ENCODE assay signal across 21 mouse cellular contexts in genomic region chr2:169641547-169641946, GRCm38 (mm10). TPM values are rescaled to one million over a fixed set of nuclear protein-coding genes. Genes with fewer than 3 reads are reported as not detected.
DNase-seq lines count a peak whose midpoint lies in the region; ATAC-seq and TF ChIP-seq lines count a peak whose summit lies in the region.
"Had no signal": no experiment of that assay in that cellular context is flagged by ENCODE, and none has a peak within 500 bp of the region (broad histone marks: within the 10 kb centered on the region; RNA-seq: fewer than 3 reads in every experiment).

No protein-coding gene starts in this region.

- H3K27me3 ChIP-seq in lung, embryonic 15.5 days = no peaks in the 10 kb centered on the region
- no peaks in the 10 kb centered on the region for H3K27me3 ChIP-seq in hindbrain, embryonic 16.5 days (replicated peaks; ENCODE audit: control insufficient read depth, insufficient read depth, low read length)
- H3K27me3 ChIP-seq in midbrain, postnatal 0 days (ENCODE audit: insufficient read depth, low read length) = no peaks in the 10 kb centered on the region
- H3K27me3 ChIP-seq: forebrain, embryonic 15.5 days had no signal

- H3K27ac ChIP-seq in lung, embryonic 15.5 days = no peak overlapping the region
- no peak overlapping the region for H3K27ac ChIP-seq in hindbrain, embryonic 16.5 days (ENCODE audit: low read depth, low read length)
- H3K27ac ChIP-seq in midbrain, postnatal 0 days (ENCODE audit: low read depth, low read length) = no peak overlapping the region
- H3K27ac ChIP-seq: forebrain, embryonic 15.5 days; heart, embryonic 10.5 days had no signal

- no peak for DNase-seq in frontal cortex, postnatal 10 days (ENCODE audit: low spot score in 2 of 2)
- DNase-seq in lung, postnatal 36 days = no peak
- DNase-seq in midbrain, postnatal 0 days (ENCODE audit: low spot score) = no peak
- no peak for DNase-seq in adipocyte (ENCODE audit: low spot score)
- DNase-seq: adrenal gland, postnatal 10 days; cerebellum, adult 11 months; embryo, embryonic 11 days; kidney, adult 18-20 months; liver; right cerebral cortex, postnatal 25 days; thymus, adult 18-20 months had no signal

- WGBS in lung, embryonic 15.5 days = 27% methylated on average over 14 of the region's 14 CpGs
- 58% methylated on average over 14 of the region's 14 CpGs for WGBS in hindbrain, embryonic 16.5 days
- WGBS in midbrain, postnatal 0 days = 40% methylated on average over 14 of the region's 14 CpGs

- peak overlapping the region; percentile 16; the same call in 1 of the 2 replicates for H3K4me2 ChIP-seq in lung, embryonic 15.5 days
- H3K4me2 ChIP-seq in hindbrain, embryonic 16.5 days (ENCODE audit: low read length) = peak overlapping the region; percentile 27; the same call in 1 of the 2 replicates
- H3K4me2 ChIP-seq in midbrain, postnatal 0 days (ENCODE audit: low read depth, low read length, poor library complexity, severe bottlenecking) = peak overlapping the region; percentile 27
- H3K4me2 ChIP-seq: forebrain, embryonic 15.5 days had no signal

- TF ChIP-seq CTCF in midbrain, postnatal 0 days (IDR thresholded peaks at IDR 0.05) = no peak

- H3K9me3 ChIP-seq in lung, embryonic 15.5 days = no peaks in the 10 kb centered on the region
- H3K9me3 ChIP-seq in hindbrain, embryonic 16.5 days (ENCODE audit: control insufficient read depth, low read length) = no peaks in the 10 kb centered on the region
- H3K9me3 ChIP-seq in midbrain, postnatal 0 days (ENCODE audit: low read length) = no peaks in the 10 kb centered on the region
- H3K9me3 ChIP-seq: forebrain, embryonic 15.5 days; heart, embryonic 10.5 days had no signal

- peak; percentile 41; the same call in 1 of the 2 replicates for ATAC-seq in frontal cortex, adult (ENCODE audit: low TSS enrichment)
- no peak for ATAC-seq in lung, embryonic 15.5 days (ENCODE audit: borderline replicate concordance, extremely low read depth, low FRiP score, low TSS enrichment)
- no peak for ATAC-seq in hindbrain, embryonic 16.5 days
- no peak for ATAC-seq in midbrain, postnatal 0 days (ENCODE audit: low FRiP score)
- ATAC-seq in granulocyte monocyte progenitor cell, adult 5-6 weeks (replicated peaks; ENCODE audit: poor library complexity, severe bottlenecking) = no peak
- ATAC-seq: forebrain, embryonic 15.5 days had no signal

- no peak overlapping the region for H3K4me3 ChIP-seq in lung, embryonic 15.5 days
- H3K4me3 ChIP-seq in hindbrain, embryonic 16.5 days (ENCODE audit: low read length) = no peak overlapping the region
- 0 out of 2 replicates have a peak overlapping the region, but pooled peaks have one; percentile 3 for H3K4me3 ChIP-seq in midbrain, postnatal 0 days (ENCODE audit: low read depth, low read length)
- H3K4me3 ChIP-seq: forebrain, embryonic 15.5 days; heart, embryonic 10.5 days had no signal

- H3K4me1 ChIP-seq in lung, embryonic 15.5 days = peaks cover 5% of the 10 kb centered on the region; the same call in 1 of the 2 replicates
- H3K4me1 ChIP-seq in hindbrain, embryonic 16.5 days (ENCODE audit: control insufficient read depth, insufficient read depth, low read depth, low read length) = peaks cover 5% of the 10 kb centered on the region; the same call in 1 of the 2 replicates
- peaks cover under 1% of the 10 kb centered on the region; the same call in 1 of the 2 replicates for H3K4me1 ChIP-seq in midbrain, postnatal 0 days (ENCODE audit: insufficient read depth, low read length)

- H3K9ac ChIP-seq in lung, embryonic 15.5 days = no peak overlapping the region
- H3K9ac ChIP-seq in hindbrain, embryonic 16.5 days (ENCODE audit: low read depth, low read length) = no peak overlapping the region
- H3K9ac ChIP-seq in midbrain, postnatal 0 days (replicated peaks; ENCODE audit: low read length, poor library complexity, severe bottlenecking) = no peak overlapping the region
- H3K9ac ChIP-seq: forebrain, embryonic 15.5 days had no signal

- no peaks in the 10 kb centered on the region for H3K36me3 ChIP-seq in lung, embryonic 15.5 days
- no peaks in the 10 kb centered on the region for H3K36me3 ChIP-seq in hindbrain, embryonic 16.5 days (ENCODE audit: control insufficient read depth, insufficient read depth, low read length)
- no peaks in the 10 kb centered on the region for H3K36me3 ChIP-seq in midbrain, postnatal 0 days (ENCODE audit: insufficient read depth, low read length)
- H3K36me3 ChIP-seq: forebrain, embryonic 15.5 days; heart, embryonic 10.5 days had no signal

RNA-seq across cellular contexts. Expression of gene Tshz2, which starts 8.7 kb away (rescaled TPM):
- 5.9 and 7.5 TPM in 2 replicates for polyA plus RNA-seq in lung, embryonic 15.5 days (2015; fragmentation: Nextera tagmentation; extraction: Ambion mirVana)
- polyA plus RNA-seq in hindbrain, embryonic 16.5 days (2015; fragmentation: Nextera tagmentation; extraction: Ambion mirVana) = 32.0 and 33.5 TPM in 2 replicates
- 37.2 and 40.8 TPM in 2 replicates for total RNA-seq in midbrain, postnatal 0 days (2014; rRNA removed)
- 19.6 and 26.4 TPM in 2 replicates for polyA plus RNA-seq in midbrain, postnatal 0 days (2015; fragmentation: Nextera tagmentation; extraction: Ambion mirVana)
- not detected in 2 replicates for total RNA-seq in granulocyte monocyte progenitor cell, adult 5-6 weeks (2014; fragmentation: Nextera tagmentation)
- total RNA-seq in granulocyte monocyte progenitor cell, adult 5-6 weeks (2017) = not detected in 2 replicates
- total RNA-seq: megakaryocyte progenitor cell, adult 5-6 weeks had no signal
- polyA plus RNA-seq: C2C12 had no signal

RNA-seq across cellular contexts. Expression of gene Gm11011, which starts 54.0 kb away (rescaled TPM):
- not detected in 2 replicates for polyA plus RNA-seq in lung, embryonic 15.5 days (2015; fragmentation: Nextera tagmentation; extraction: Ambion mirVana)
- polyA plus RNA-seq in hindbrain, embryonic 16.5 days (2015; fragmentation: Nextera tagmentation; extraction: Ambion mirVana) = not detected in 2 replicates
- not detected in 2 replicates for total RNA-seq in midbrain, postnatal 0 days (2014; rRNA removed)
- not detected in 2 replicates for polyA plus RNA-seq in midbrain, postnatal 0 days (2015; fragmentation: Nextera tagmentation; extraction: Ambion mirVana)
- not detected in 2 replicates for total RNA-seq in granulocyte monocyte progenitor cell, adult 5-6 weeks (2014; fragmentation: Nextera tagmentation)
- not detected in 2 replicates for total RNA-seq in granulocyte monocyte progenitor cell, adult 5-6 weeks (2017)
- total RNA-seq: adrenal gland, postnatal 10 days; layer of hippocampus, adult 8-10 months; megakaryocyte progenitor cell, adult 5-6 weeks had no signal
- polyA plus RNA-seq: C2C12; forebrain, embryonic 15.5 days; heart, embryonic 10.5 days; neural tube, embryonic 11.5 days had no signal
